Mouse (Mus musculus): ENCODE data around the gene Hdac5.

GRCm38 (mm10) chr11:102199856-102200255, 30.1 kb downstream of the Hdac5 start:
- TF ChIP-seq CTCF (IDR thresholded peaks at IDR 0.05; ENCODE audit: borderline replicate concordance, extremely low read depth, insufficient read depth, insufficient read length), result no peak
- no peak for TF ChIP-seq POLR2A (IDR thresholded peaks at IDR 0.05; ENCODE audit: borderline replicate concordance, extremely low read depth, insufficient read depth, insufficient read length, poor library complexity, severe bottlenecking)
